Mouse (Mus musculus): Measurements from ENCODE around the gene Mrvi1.

- TF ChIP-seq POLR2A (IDR thresholded peaks at IDR 0.05; ENCODE audit: low read depth, low read length) (no peak), CTCF (conservative IDR thresholded peaks at IDR 0.05; ENCODE audit: insufficient read depth, insufficient read length, low read depth, low read length) (no peak)
Measured at GRCm38 (mm10) chr7:110972796-110973195, 9.5 kb downstream of the Mrvi1 start.
